Mouse (Mus musculus): ENCODE data around the gene Rps6kb1. TPM values are rescaled to one million over a fixed set of nuclear protein-coding genes. Genes with fewer than 3 reads are reported as not detected.

Gene Rps6kb1
- polyA plus RNA-seq, 1 experiment from 2014 or later = 40.7 TPM

DNA sequence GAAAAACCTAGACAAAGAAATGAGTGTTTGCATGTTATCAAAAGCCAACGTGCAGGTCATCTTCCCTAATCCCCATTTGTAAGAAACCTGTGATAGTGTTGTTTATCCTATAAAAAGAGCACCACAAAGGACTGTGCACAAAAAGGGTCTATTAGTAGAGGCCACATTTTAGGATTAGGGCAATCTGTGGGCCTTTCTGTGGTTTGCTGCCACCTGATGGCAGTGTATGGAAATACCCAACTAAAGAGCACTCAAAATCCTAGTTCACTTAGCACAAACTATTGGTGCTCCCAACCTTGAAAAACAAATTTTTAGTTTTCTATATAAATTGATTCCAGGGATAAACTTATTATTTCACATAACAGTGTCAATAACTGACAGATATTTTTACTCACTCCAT lies 11.8 kb downstream of the Rps6kb1 start:
- Histone ChIP-seq H3K4me1 (replicated peaks; ENCODE audit: control insufficient read depth, insufficient read depth) (no peaks in the 10 kb centered on the region), H3K4me2 (replicated peaks; ENCODE audit: low read depth) (no peak overlapping the region), H3K9me3 (ENCODE audit: control insufficient read depth, low read length) (no peaks in the 10 kb centered on the region), H3K36me3 (ENCODE audit: control insufficient read depth, insufficient read depth, low read length) (peaks cover 7% of the 10 kb centered on the region; the same call in 1 of the 2 replicates), H3K9ac (ENCODE audit: low read length) (no peak overlapping the region), H3K27me3 (ENCODE audit: control insufficient read depth, insufficient read depth, low read length) (no peaks in the 10 kb centered on the region), H3K4me3 (ENCODE audit: low read depth, low read length) (no peak overlapping the region), H3K27ac (replicated peaks) (no peak overlapping the region)
- ATAC-seq (ENCODE audit: low FRiP score, low TSS enrichment) = no peak
- DNase-seq (ENCODE audit: low spot score) = peak; percentile 26
- 47% methylated on average over 1 of the region's 1 CpGs for WGBS
- TF ChIP-seq CTCF (IDR thresholded peaks at IDR 0.05; ENCODE audit: low read depth) (peak; percentile 71), EP300 (optimal IDR thresholded peaks at IDR 0.05) (no peak)

DNA sequence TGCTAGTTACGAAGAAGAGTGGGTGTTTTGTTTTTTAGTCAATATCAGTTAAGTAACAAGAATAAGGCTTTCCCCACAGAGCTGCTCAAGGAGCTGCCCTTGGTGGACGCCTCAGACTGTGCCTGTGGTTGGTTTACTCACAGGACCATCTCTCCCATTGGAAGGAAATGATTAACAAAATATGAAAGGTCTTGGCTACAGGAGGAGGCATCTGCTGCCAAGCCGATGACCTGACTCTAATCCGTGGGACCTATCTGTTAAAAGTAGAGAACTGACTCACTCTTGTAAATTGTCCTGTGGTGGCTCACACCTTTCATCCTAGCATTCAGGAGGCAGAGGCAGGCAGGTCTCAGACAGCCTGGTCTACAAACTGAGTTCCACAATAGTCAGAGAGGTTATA lies 17.1 kb downstream of the Rps6kb1 start:
- H3K27me3 ChIP-seq (ENCODE audit: control insufficient read depth, insufficient read depth, low read length) = no peaks in the 10 kb centered on the region
- no peaks in the 10 kb centered on the region for H3K9me3 ChIP-seq (ENCODE audit: control insufficient read depth, low read length)
- no peak for DNase-seq (ENCODE audit: low spot score)
- WGBS = 91% methylated on average over 4 of the region's 4 CpGs
- H3K36me3 ChIP-seq (ENCODE audit: control insufficient read depth, insufficient read depth, low read length) = peaks cover 20% of the 10 kb centered on the region
- H3K4me1 ChIP-seq (replicated peaks; ENCODE audit: control insufficient read depth, insufficient read depth) = no peaks in the 10 kb centered on the region
- TF ChIP-seq EP300 (optimal IDR thresholded peaks at IDR 0.05) = no peak
- TF ChIP-seq CTCF (IDR thresholded peaks at IDR 0.05; ENCODE audit: low read depth) = no peak
- H3K9ac ChIP-seq (ENCODE audit: low read length) = no peak overlapping the region
- H3K27ac ChIP-seq (replicated peaks) = no peak overlapping the region
- no peak overlapping the region for H3K4me2 ChIP-seq (replicated peaks; ENCODE audit: low read depth)
- H3K4me3 ChIP-seq (ENCODE audit: low read depth, low read length) = no peak overlapping the region
- no peak for ATAC-seq (ENCODE audit: low FRiP score, low TSS enrichment)

GRCm38 (mm10) chr11:86519751-86520150 lies 24.9 kb downstream of the Rps6kb1 start:
- Histone ChIP-seq H3K4me2 (replicated peaks; ENCODE audit: low read depth) (no peak overlapping the region), H3K9ac (ENCODE audit: low read length) (no peak overlapping the region), H3K27ac (replicated peaks) (no peak overlapping the region), H3K27me3 (ENCODE audit: control insufficient read depth, insufficient read depth, low read length) (no peaks in the 10 kb centered on the region), H3K36me3 (ENCODE audit: control insufficient read depth, insufficient read depth, low read length) (peaks cover 21% of the 10 kb centered on the region), H3K9me3 (ENCODE audit: control insufficient read depth, low read length) (no peaks in the 10 kb centered on the region), H3K4me3 (ENCODE audit: low read depth, low read length) (no peak overlapping the region), H3K4me1 (replicated peaks; ENCODE audit: control insufficient read depth, insufficient read depth) (no peaks in the 10 kb centered on the region)
- DNase-seq (ENCODE audit: low spot score) (no peak), ATAC-seq (ENCODE audit: low FRiP score, low TSS enrichment) (no peak)
- TF ChIP-seq EP300 (optimal IDR thresholded peaks at IDR 0.05) (no peak), CTCF (IDR thresholded peaks at IDR 0.05; ENCODE audit: low read depth) (no peak)
- 87% methylated on average over 7 of the region's 7 CpGs for WGBS

DNA sequence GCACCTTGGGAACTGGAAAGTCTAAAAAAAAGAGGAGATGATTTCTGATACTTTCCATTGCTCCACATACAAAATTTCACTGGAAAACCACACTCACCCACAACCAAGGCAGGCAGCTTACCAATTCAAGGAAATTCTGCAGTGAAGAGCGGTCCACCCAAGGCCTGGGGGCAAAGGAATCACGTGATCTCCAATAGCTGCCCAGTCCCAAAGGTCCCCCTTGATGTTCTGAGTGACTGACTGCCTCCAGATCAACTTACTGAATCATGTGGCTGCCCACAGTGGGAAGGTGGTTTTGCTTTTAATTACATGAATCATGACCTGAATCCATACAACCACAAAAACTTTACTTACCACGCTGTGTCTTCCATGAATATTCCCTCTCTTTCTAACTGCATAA lies 27.4 kb downstream of the Rps6kb1 start:
- TF ChIP-seq EP300 (optimal IDR thresholded peaks at IDR 0.05) = no peak
- TF ChIP-seq CTCF (IDR thresholded peaks at IDR 0.05; ENCODE audit: low read depth) = no peak
- Histone ChIP-seq H3K9me3 (ENCODE audit: control insufficient read depth, low read length) (no peaks in the 10 kb centered on the region), H3K4me1 (replicated peaks; ENCODE audit: control insufficient read depth, insufficient read depth) (no peaks in the 10 kb centered on the region), H3K4me2 (replicated peaks; ENCODE audit: low read depth) (no peak overlapping the region), H3K27ac (replicated peaks) (no peak overlapping the region), H3K36me3 (ENCODE audit: control insufficient read depth, insufficient read depth, low read length) (peaks cover 11% of the 10 kb centered on the region), H3K9ac (ENCODE audit: low read length) (no peak overlapping the region), H3K4me3 (ENCODE audit: low read depth, low read length) (no peak overlapping the region), H3K27me3 (ENCODE audit: control insufficient read depth, insufficient read depth, low read length) (no peaks in the 10 kb centered on the region)
- no peak for DNase-seq (ENCODE audit: low spot score)
- WGBS = over 99% methylated on average over 3 of the region's 3 CpGs
- ATAC-seq (ENCODE audit: low FRiP score, low TSS enrichment) = no peak

DNA sequence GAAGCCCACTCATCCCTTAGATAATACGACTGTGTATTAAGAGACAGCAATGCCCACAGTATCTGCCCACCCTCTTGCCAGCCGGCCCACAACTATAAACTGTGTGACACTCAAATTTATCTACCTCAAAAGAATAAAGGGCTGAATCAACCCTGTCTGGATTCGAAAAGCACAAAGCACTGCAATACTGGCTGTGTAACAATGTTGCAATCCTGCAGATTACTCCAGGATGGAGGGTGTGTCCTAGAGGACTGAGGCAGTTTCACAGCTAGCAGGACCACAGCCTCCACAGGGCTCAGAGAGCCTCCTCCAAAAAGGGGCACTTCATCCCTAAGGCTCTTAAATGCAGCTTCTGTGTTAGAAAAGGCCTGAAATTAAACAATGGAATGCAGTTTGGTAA lies 28.0 kb downstream of the Rps6kb1 start:
- no peak overlapping the region for H3K27ac ChIP-seq (replicated peaks)
- H3K4me1 ChIP-seq (replicated peaks; ENCODE audit: control insufficient read depth, insufficient read depth) = no peaks in the 10 kb centered on the region
- 83% methylated on average over 3 of the region's 3 CpGs for WGBS
- TF ChIP-seq CTCF (IDR thresholded peaks at IDR 0.05; ENCODE audit: low read depth) (no peak), EP300 (optimal IDR thresholded peaks at IDR 0.05) (no peak)
- no peak overlapping the region for H3K9ac ChIP-seq (ENCODE audit: low read length)
- peaks cover 12% of the 10 kb centered on the region for H3K36me3 ChIP-seq (ENCODE audit: control insufficient read depth, insufficient read depth, low read length)
- ATAC-seq (ENCODE audit: low FRiP score, low TSS enrichment) (no peak), DNase-seq (ENCODE audit: low spot score) (no peak)
- no peak overlapping the region for H3K4me2 ChIP-seq (replicated peaks; ENCODE audit: low read depth)
- H3K27me3 ChIP-seq (ENCODE audit: control insufficient read depth, insufficient read depth, low read length) = no peaks in the 10 kb centered on the region
- no peak overlapping the region for H3K4me3 ChIP-seq (ENCODE audit: low read depth, low read length)
- no peaks in the 10 kb centered on the region for H3K9me3 ChIP-seq (ENCODE audit: control insufficient read depth, low read length)

GRCm38 (mm10) chr11:86507991-86508390 lies 36.6 kb downstream of the Rps6kb1 start:
- Histone ChIP-seq H3K36me3 (ENCODE audit: control insufficient read depth, insufficient read depth, low read length) (peaks cover 27% of the 10 kb centered on the region), H3K4me1 (replicated peaks; ENCODE audit: control insufficient read depth, insufficient read depth) (no peaks in the 10 kb centered on the region), H3K27me3 (ENCODE audit: control insufficient read depth, insufficient read depth, low read length) (no peaks in the 10 kb centered on the region), H3K9me3 (ENCODE audit: control insufficient read depth, low read length) (no peaks in the 10 kb centered on the region), H3K9ac (ENCODE audit: low read length) (no peak overlapping the region), H3K4me2 (replicated peaks; ENCODE audit: low read depth) (no peak overlapping the region), H3K4me3 (ENCODE audit: low read depth, low read length) (no peak overlapping the region), H3K27ac (replicated peaks) (no peak overlapping the region)
- no peak for DNase-seq (ENCODE audit: low spot score)
- WGBS = 89% methylated on average over 2 of the region's 2 CpGs
- no peak for ATAC-seq (ENCODE audit: low FRiP score, low TSS enrichment)
- TF ChIP-seq EP300 (optimal IDR thresholded peaks at IDR 0.05) (no peak), CTCF (IDR thresholded peaks at IDR 0.05; ENCODE audit: low read depth) (no peak)
